Mouse (Mus musculus): ENCODE data around the gene Ubxn1. TPM values are rescaled to one million over a fixed set of nuclear protein-coding genes. Genes with fewer than 3 reads are reported as not detected.
"Not testable (repeated sequence)": the region's sequence is repeated elsewhere in the genome, so short reads cannot be mapped to it uniquely, and the experiment has no call there.

The Ubxn1 gene
- total RNA-seq, 4 experiments from 2014 or later, result 87.8 to 123 (median 106) TPM

DNA sequence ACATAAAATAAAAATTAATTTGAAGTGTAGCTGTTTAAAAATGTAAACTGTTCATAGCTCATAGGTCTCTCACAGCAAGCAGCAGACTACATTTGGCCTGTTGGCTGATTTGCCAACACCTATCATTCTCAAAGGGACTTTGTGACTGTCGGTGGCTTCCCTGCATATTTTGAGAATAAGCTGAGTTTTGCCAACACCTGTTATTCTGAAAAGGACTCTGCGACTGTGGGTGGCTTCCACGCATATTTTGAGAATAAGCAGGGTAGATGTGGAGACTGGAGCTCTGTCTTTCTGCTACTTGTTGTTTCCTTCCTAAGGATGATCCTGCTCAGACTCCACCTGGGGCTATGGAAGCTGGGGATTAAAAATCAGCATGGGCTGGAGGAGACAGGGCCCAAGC is 18.2 kb upstream of the Ubxn1 start:
- DNase-seq (ENCODE audit: low spot score in 2 of 2), result no peak

GRCm38 (mm10) chr19:8857689-8858088 is 13.6 kb upstream of the Ubxn1 start:
- DNase-seq (ENCODE audit: low spot score in 2 of 2), result no peak

- no peak for DNase-seq (ENCODE audit: low spot score in 2 of 2)
These were observed 12.3 kb upstream of the Ubxn1 start for GRCm38 (mm10) chr19:8859018-8859417.

DNA sequence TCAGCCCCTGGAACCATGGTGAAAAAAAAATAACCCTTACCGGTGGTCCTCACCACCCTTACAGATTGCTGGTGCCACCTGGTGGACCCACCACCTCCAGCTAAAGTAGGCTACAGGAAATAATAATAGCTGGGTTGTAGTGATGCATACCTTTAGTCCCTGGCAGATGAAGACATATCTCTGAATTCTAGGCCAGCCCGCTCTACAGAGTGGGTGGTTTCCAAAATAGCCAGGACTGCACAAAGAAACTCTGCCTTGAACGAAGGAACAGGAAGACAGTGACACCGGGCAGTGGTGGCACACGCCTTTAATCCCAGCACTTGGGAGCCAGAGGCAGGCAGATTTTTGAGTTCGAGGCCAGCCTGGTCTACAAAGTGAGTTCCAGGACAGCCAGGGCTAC is 7.0 kb upstream of the Ubxn1 start:
- no peak for DNase-seq (ENCODE audit: low spot score in 2 of 2)

GRCm38 (mm10) chr19:8870381-8870780 is 915 bp upstream of the Ubxn1 start:
- not testable (repeated sequence) for DNase-seq (ENCODE audit: low spot score in 2 of 2)

GRCm38 (mm10) chr19:8870838-8871237 is 458 bp upstream of the Ubxn1 start:
- DNase-seq (ENCODE audit: low spot score in 2 of 2), result no peak

GRCm38 (mm10) chr19:8872266-8872840 is 1.1 kb downstream of the Ubxn1 start:
- DNase-seq (ENCODE audit: low spot score in 2 of 2), result no peak

GRCm38 (mm10) chr19:8875031-8875430 is 3.7 kb downstream of the Ubxn1 start:
- no peak for DNase-seq (ENCODE audit: low spot score in 2 of 2)

- DNase-seq (ENCODE audit: low spot score in 2 of 2), result peak; percentile 86 to 87
These were observed 9.2 kb downstream of the Ubxn1 start, which contains the start of gene Uqcc3 for GRCm38 (mm10) chr19:8880311-8881033. Gene Uqcc3, minus strand, starts transcription at chr19:8880923.

- no peak for DNase-seq (ENCODE audit: low spot score in 2 of 2)
These were observed 9.7 kb downstream of the Ubxn1 start for GRCm38 (mm10) chr19:8881034-8881392.

GRCm38 (mm10) chr19:8883616-8884015 is 12.3 kb downstream of the Ubxn1 start, which contains the start of the genes Lbhd1 and Gm49403:
Gene Lbhd1, plus strand, starts transcription at chr19:8883732.
Gene Gm49403, plus strand, starts transcription at chr19:8883930.
- no peak for DNase-seq (ENCODE audit: low spot score in 2 of 2)

- DNase-seq (ENCODE audit: low spot score in 2 of 2), result no peak
These were observed 15.8 kb downstream of the Ubxn1 start for GRCm38 (mm10) chr19:8886916-8887584.

DNA sequence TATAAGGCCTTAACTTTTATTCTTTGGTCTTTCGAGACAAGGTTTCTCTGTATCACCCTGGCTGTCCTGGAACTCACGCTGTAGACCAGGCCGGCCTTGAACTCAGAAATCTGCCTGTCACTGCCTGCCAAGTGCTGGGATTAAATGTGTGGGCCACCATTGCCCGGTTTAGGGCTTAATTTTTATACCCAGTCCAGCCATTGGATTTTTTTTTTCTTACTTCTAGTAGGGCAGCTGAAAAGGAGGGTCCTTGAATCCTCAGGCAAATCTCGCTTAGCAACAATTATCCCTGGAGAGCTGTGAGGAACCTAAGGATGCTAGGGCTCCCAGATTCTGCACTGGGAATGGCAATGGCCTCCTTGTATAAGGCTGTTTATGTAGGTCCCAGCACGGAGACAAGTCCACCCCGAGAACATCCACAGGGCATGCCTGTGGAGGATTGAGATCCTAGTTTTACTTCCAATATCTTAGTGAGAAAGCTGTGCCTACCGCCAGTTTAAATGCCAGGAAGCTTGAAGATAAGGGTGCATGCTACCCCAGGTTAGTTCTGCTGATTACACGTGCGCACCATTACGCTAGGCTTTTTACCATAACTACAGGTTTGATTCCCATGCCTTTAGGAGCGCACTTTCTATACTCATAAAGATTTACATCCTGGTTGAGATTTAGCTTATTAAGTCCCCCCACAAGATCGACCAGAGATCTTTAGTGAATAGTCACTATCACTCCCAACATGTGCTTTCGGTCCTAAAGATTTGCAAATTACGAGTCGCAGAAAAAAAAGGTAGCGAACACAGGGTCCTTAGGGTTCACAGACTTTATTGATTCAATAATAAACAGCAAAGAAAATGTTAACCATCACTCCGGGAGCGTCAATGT is 16.5 kb downstream of the Ubxn1 start:
- no peak for DNase-seq (ENCODE audit: low spot score in 2 of 2)

DNA sequence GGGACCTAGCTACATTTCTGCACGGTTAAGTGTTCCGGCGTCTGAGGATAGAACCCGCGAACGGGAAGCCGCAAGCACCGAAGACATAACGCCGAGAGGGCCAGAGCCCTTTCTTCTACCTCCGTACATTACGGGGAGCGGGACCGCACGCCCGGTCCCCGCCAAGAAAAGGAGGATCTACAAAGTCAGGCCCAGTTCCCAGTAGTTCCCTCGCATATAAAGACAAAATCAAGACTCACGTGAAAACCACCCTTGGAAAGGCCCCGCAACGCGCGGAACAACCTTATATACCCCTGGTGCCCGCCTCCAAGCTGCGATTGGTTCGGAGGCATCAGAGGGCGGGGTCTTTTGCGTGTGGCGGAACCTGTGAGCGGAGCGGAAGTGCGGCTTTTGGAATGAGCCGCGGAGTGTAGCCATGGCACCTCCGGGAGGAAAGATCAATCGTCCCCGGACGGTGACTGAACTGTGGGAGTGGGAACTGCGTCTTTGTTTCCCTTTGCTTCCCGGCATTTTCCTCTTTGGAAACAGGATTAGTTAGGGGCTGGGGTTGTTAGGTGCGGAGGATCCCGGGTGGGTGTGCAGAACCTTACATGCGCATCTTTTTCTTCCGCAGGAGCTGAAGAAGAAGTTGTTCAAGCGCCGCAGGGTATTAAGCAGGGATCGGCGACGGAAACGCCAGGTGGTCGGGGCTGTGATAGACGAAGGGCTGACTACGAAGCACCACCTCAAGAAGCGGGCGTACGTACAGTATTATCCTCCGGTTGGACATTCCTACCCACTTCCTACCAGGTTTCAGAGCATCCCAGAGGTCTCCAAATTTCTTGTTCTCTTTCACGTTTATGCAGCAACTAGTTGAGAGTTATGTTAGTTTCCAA is 17.5 kb downstream of the Ubxn1 start, which contains the start of the genes 1810009A15Rik and Gm49416:
TSS of gene 1810009A15Rik (plus strand) at position 343 of the 875 bp plus-strand sequence.
TSS of gene Gm49416 (plus strand) at position 416 of the 875 bp plus-strand sequence.
- DNase-seq (ENCODE audit: low spot score in 2 of 2), result peak; percentile 91 to 93

- DNase-seq (ENCODE audit: low spot score in 2 of 2), result peak; percentile 74 to 86
These were observed 21.8 kb downstream of the Ubxn1 start, which contains the start of gene Ints5 for GRCm38 (mm10) chr19:8892829-8893766. Gene Ints5, plus strand, starts transcription at chr19:8893005.

GRCm38 (mm10) chr19:8895397-8895960 is 24.2 kb downstream of the Ubxn1 start:
- DNase-seq (ENCODE audit: low spot score in 2 of 2), result no peak

DNA sequence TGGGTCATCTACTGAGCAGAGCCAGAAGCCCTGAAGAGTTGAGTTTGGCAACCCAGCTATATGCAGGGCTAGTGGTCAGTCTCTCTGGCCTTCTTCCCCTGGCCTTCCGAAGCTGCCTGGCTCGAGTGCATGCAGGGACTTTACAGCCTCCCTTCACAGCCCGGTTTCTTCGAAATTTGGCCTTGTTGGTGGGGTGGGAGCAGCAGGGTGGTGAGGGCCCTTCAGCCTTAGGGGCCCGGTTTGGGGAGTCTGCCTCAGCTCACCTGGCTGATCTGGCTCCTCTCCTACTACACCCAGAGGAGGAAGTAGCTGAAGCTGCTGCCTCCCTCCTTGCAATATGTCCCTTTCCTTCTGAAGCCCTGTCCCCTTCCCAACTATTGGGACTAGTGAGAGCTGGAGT is 24.9 kb downstream of the Ubxn1 start:
- DNase-seq (ENCODE audit: low spot score in 2 of 2), result not testable (repeated sequence)

DNA sequence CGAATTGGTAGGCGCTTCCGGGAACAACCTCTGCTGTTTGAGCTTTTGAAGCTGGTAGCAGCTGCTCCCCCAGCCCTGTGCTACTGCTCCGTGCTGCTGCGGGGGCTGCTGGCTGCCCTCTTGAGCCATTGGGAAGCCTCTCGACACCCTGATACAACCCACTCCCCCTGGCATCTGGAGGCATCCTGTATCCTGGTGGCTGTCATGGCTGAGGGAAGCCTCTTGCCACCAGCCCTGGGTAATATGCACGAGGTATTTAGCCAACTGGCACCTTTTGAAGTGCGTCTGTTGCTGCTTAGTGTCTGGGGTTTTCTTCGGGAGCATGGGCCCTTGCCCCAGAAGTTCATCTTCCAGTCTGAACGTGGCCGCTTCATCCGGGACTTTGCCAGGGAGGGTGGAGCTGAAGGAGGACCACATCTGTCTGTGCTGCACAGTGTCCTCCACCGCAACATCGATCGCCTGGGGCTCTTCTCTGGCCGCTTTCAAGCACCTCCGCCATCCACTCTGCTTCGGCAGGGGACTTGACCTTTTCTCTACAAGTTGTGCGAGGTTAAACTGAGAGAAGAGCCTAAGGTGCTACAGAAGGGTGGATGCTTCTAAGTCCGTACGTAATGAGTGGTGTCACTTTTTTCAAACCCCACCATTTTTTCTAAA is 26.0 kb downstream of the Ubxn1 start:
- not testable (repeated sequence) for DNase-seq (ENCODE audit: low spot score in 2 of 2)

Data from layer of hippocampus, adult 8-10 months (tissue).